Mouse (Mus musculus) neural tube, embryonic 14.5 days (tissue): ENCODE results near the gene Ntan1. TPM values are rescaled to one million over a fixed set of nuclear protein-coding genes. Genes with fewer than 3 reads are reported as not detected.

Source experiments
- ATAC-seq: fragments of 200-750 bp; cut with Nextera tagmentation; 2 replicates; pipeline ENCODE4 v1.8.0; 2017; ENCODE audit warnings: low read depth, mild to moderate bottlenecking, moderate TSS enrichment, moderate library complexity
- H3K27ac ChIP-seq: fragments of 300-500 bp; sonication (generic); 2 replicates; pipeline ENCODE4 v1.5.1; 2014; ENCODE audit warnings: low read depth, mild to moderate bottlenecking, control low read depth, low read length, moderate library complexity, mixed read lengths
- H3K27me3 ChIP-seq: fragments of 300-500 bp; sonication (generic); 2 replicates; pipeline ENCODE4 v1.6.1; 2014; ENCODE audit warnings: low read length; ENCODE audit not compliant: control insufficient read depth, insufficient read depth
- H3K36me3 ChIP-seq: fragments of 300-500 bp; sonication (generic); 2 replicates; pipeline ENCODE4 v1.6.1; 2014; ENCODE audit warnings: low read length, mixed read lengths; ENCODE audit not compliant: control insufficient read depth, insufficient read depth
- H3K4me1 ChIP-seq: fragments of 300-500 bp; sonication (generic); 2 replicates; pipeline ENCODE4 v1.6.1; 2014; ENCODE audit warnings: low read length; ENCODE audit not compliant: control insufficient read depth, insufficient read depth
- H3K4me2 ChIP-seq: fragments of 300-500 bp; sonication (generic); 2 replicates; pipeline ENCODE4 v1.6.1; 2014; ENCODE audit warnings: mild to moderate bottlenecking, low read depth, low read length, control low read depth
- H3K4me3 ChIP-seq: fragments of 300-500 bp; sonication (generic); 2 replicates; pipeline ENCODE4 v1.5.1; 2014; ENCODE audit warnings: low read depth, low read length, control low read depth, mixed read lengths
- H3K9ac ChIP-seq: fragments of 300-500 bp; sonication (generic); replicated peaks from 2 replicates; pipeline ENCODE4 v1.6.1; 2014; ENCODE audit warnings: low read depth, mild to moderate bottlenecking, control low read depth, low read length, mixed read lengths
- H3K9me3 ChIP-seq: fragments of 300-500 bp; sonication (generic); 2 replicates; pipeline ENCODE4 v1.6.1; 2016; ENCODE audit warnings: low read length; ENCODE audit not compliant: control insufficient read depth
- WGBS: fragments of 180-500 bp; shearing (Covaris S2); extraction: QIAGEN DNeasy Blood & Tissue Kit; methylation state at CpG from one replicate; pipeline ENCODE4 v1.1.7; 2014; 5-methylcytosine and 5-hydroxymethylcytosine counted together
- microRNA-seq: library from miRNA; unstranded; fragments of <30 nt; microRNA quantifications from one replicate; pipeline ENCODE4, GENCODE M21; 2016
- polyA plus RNA-seq: library from polyadenylated mRNA; unstranded; fragments of >200 nt; fragmentation: Nextera tagmentation; extraction: Ambion mirVana; gene quantifications from 2 replicates; pipeline ENCODE4 v1.2.1, GENCODE M21; 2014

Gene Ntan1
- polyA plus RNA-seq, 1 experiment from 2014 or later: 212 TPM

DNA sequence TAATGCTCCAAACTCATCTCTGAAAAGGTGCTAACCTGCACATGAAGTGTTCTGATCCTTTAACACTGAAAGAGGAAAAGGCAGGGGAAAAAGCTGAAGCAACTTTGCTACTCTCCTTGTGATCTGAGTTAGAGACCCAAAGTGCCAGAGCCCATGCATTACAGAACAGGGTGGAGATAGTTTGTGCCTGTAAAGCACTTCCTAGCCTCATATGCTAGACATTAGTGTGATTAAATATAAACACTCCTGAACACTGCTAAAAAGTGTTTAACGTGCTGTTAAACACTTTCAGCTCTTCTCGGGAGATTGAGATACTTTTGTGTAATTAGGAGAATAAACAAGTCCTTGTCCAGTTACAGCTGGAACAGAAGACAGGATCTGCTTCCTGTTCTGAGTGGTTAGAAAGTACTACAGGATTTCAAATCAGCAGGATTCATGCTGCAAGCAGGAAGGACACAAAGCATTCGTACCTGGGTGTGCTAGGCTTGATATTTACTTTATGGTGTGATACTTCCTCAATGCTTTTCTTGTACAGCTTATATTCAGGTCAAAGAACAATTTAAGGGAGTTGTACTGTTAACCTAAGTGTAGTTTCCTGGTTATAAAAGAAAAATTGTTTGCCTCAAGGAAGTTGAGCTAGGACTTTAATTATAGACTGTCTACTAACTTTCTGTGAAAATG is 64.6 kb downstream of the Ntan1 start:
- Histone ChIP-seq H3K4me3 (no peak overlapping the region), H3K9ac (no peak overlapping the region), H3K9me3 (no peaks in the 10 kb centered on the region), H3K27ac (no peak overlapping the region), H3K4me1 (no peaks in the 10 kb centered on the region), H3K27me3 (no peaks in the 10 kb centered on the region), H3K36me3 (no peaks in the 10 kb centered on the region), H3K4me2 (no peak overlapping the region)
- ATAC-seq: no peak
- 69% methylated on average over 3 of the region's 3 CpGs for WGBS

Small RNAs within 50 kb of the gene (microRNA-seq; reads per million reads assigned to microRNA genes)
- gene Gm27734: not detected

Other genes with a start within 250 kb of the Ntan1 start
- 29.1 and 35.1 TPM in 2 replicates for gene Parn, start 150.7 kb upstream of the Ntan1 start, polyA plus RNA-seq
- 52.6 and 57.6 TPM in 2 replicates for gene Bfar, start 147.0 kb upstream of the Ntan1 start, polyA plus RNA-seq
- gene 3110001I22Rik, start 146.9 kb upstream of the Ntan1 start, polyA plus RNA-seq: 7.7 and 8.3 TPM in 2 replicates
- 0.55 and 0.71 TPM in 2 replicates for gene Pla2g10, start 87.9 kb upstream of the Ntan1 start, polyA plus RNA-seq
- gene Rrn3, start 38.1 kb upstream of the Ntan1 start, polyA plus RNA-seq: 97.8 and 116 TPM in 2 replicates
- 66.1 and 87.0 TPM in 2 replicates for gene Pdxdc1, start 84.3 kb downstream of the Ntan1 start, polyA plus RNA-seq
- gene Mpv17l, start 84.3 kb downstream of the Ntan1 start, polyA plus RNA-seq: 37.3 and 52.7 TPM in 2 replicates
- gene 2900011O08Rik, start 167.8 kb downstream of the Ntan1 start, polyA plus RNA-seq: 176 and 233 TPM in 2 replicates
- 1.3 and 2.5 TPM in 2 replicates for gene Ifitm7, start 168.0 kb downstream of the Ntan1 start, polyA plus RNA-seq